Mouse (Mus musculus) liver, postnatal 0 days (tissue): ENCODE data around the gene Nars2.

Experiments
- CTCF ChIP-seq: sonication (generic); IDR thresholded peaks from 2 replicates; pipeline ENCODE4 v1.5.1; 2016; ENCODE audit warnings: antibody characterized with exemption, low read depth
- EP300 ChIP-seq: IDR thresholded peaks from 2 replicates; pipeline ENCODE4 v1.6.1; 2016; ENCODE audit warnings: antibody characterized with exemption, low read depth, mild to moderate bottlenecking

GRCm38 (mm10) chr7:96952094-96952493, 789 bp downstream of the Nars2 start:
- TF ChIP-seq CTCF = no peak
- no peak for TF ChIP-seq EP300
